Mouse (Mus musculus): ENCODE data around the gene Mier2.

DNA sequence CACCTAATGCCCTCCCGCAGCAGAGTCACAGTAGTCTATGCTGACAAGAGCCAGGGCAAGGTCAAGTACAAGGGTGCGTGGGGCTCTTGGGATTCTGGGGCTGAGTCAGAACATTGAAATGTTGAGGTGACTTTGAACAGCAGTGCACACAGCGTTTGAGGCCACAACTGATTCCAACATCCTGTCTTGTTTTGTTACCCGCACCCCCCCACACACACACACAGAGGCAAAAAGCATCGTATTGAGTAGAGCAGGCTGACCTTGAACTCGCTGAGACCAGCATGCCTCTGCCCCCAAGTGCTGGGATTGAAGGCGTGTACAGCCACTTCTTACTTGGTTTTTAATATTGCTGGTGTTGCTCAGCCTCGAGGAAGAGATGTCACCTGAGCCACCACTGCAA, 19.4 kb upstream of the Mier2 start:
- TF ChIP-seq POLR2A (IDR thresholded peaks at IDR 0.05; ENCODE audit: insufficient read depth, low read length): no peak
- no peak for TF ChIP-seq CTCF (IDR thresholded peaks at IDR 0.05; ENCODE audit: low read depth, low read length)
- no peak for TF ChIP-seq EP300 (IDR thresholded peaks at IDR 0.05; ENCODE audit: insufficient read depth, low read depth, low read length)

All from ES-Bruce4 (cell line).